Mouse (Mus musculus) testis, adult 2 months (tissue): ENCODE results near the gene Gm28539. TPM values are rescaled to one million over a fixed set of nuclear protein-coding genes. Genes with fewer than 3 reads are reported as not detected.

ENCODE experiments used
- H3K27ac ChIP-seq: fragments of 200-500 bp; 2 replicates; pipeline ENCODE4 v1.5.1; 2012; ENCODE audit warnings: low read depth, low read length; ENCODE audit not compliant: control insufficient read depth, insufficient read depth
- H3K27me3 ChIP-seq: fragments of 200-500 bp; 2 replicates; pipeline ENCODE4 v1.6.1; 2012; ENCODE audit warnings: mild to moderate bottlenecking, low read length, moderate library complexity; ENCODE audit not compliant: control insufficient read depth, insufficient read depth
- H3K36me3 ChIP-seq: fragments of 200-500 bp; 2 replicates; pipeline ENCODE4 v1.6.1; 2012; ENCODE audit warnings: mild to moderate bottlenecking, low read length; ENCODE audit not compliant: control insufficient read depth, insufficient read depth
- H3K4me1 ChIP-seq: fragments of 200-500 bp; 2 replicates; pipeline ENCODE4 v1.6.1; 2012; ENCODE audit warnings: low read length; ENCODE audit not compliant: control insufficient read depth, insufficient read depth
- H3K4me3 ChIP-seq: fragments of 200-500 bp; 2 replicates; pipeline ENCODE4 v1.5.1; 2012; ENCODE audit warnings: low read depth, mild to moderate bottlenecking, low read length, moderate library complexity, mixed read lengths; ENCODE audit not compliant: control insufficient read depth
- CTCF ChIP-seq: fragments of 200-500 bp; IDR thresholded peaks from 2 replicates; pipeline ENCODE4 v1.5.1; 2012; ENCODE audit warnings: low read depth, mild to moderate bottlenecking, inconsistent platforms, low read length, moderate library complexity; ENCODE audit not compliant: control insufficient read depth, insufficient read depth, insufficient replicate concordance
- POLR2A ChIP-seq: fragments of 200-500 bp; IDR thresholded peaks from 2 replicates; pipeline ENCODE4 v1.6.1; 2012; ENCODE audit warnings: low read depth, mild to moderate bottlenecking, inconsistent platforms, low read length, moderate library complexity; ENCODE audit not compliant: control insufficient read depth
- polyA plus RNA-seq: library from polyadenylated mRNA; depleted of rRNA; stranded (reverse); fragments of >200 nt; gene quantifications from 2 replicates; pipeline ENCODE4 v1.2.3, GENCODE M21; 2012

Gene Gm28539
- polyA plus RNA-seq, 1 experiment = not detected

DNA sequence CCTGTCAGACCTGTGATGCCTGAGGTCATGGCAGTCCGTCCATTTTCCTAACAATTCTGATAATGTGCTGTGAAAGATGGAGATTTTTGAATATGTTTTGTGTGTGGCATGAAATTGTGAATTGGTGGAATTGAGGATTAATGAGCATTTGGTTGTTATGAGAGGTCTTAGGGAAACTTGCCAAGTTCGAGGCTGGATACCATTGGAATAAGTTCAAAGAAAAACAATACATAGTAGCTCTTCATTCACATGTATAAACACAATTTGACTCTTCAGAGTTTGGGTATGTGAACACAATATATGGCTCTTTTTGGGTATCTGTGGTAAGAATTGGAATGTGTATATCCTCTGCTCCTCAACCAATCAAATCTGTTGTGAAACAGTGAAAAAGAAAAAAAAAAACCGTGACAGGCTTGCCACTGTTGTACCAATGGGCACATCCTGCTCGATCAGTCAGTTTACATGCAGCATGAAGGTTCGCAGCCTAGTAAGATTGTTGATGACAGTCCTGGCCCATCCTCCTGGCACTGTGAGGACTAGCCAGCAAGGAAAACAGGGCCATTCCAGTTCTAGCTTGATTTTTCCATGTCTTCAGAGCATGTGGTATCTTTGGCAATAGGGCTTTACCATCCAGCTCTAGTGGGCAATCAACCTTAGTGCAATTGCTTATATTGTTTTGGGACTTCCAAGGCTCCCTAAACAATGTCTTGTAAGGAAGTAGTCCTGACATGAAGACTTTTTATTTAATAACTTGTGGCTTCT lies 102.1 kb downstream of the Gm28539 start:
- Histone ChIP-seq H3K27me3 (no peaks in the 10 kb centered on the region), H3K27ac (no peak overlapping the region), H3K4me1 (no peaks in the 10 kb centered on the region), H3K36me3 (peaks cover 2% of the 10 kb centered on the region), H3K4me3 (no peak overlapping the region)
- no peak for TF ChIP-seq CTCF
- no peak for TF ChIP-seq POLR2A

DNA sequence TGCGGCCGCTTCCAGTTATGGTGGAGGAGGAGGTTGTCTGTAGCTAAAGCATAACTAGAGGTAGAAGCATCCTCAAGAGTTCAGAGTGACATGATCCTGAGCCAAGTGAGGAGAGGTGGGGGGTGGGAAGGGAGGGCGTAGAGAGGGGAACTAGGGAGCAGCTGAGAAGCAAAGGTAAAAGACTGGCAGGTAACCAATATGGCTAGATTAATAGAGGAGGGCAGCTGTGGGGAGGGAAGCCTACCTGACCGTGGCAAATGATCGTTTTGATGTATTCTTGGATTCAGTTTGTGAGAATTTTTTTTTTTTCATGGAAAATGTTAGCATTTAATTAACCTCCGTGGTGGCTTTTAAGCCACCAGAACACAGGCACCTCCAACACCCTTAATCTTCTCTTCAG lies 107.5 kb downstream of the Gm28539 start:
- H3K4me3 ChIP-seq = no peak overlapping the region
- H3K4me1 ChIP-seq = no peaks in the 10 kb centered on the region
- TF ChIP-seq POLR2A = no peak
- TF ChIP-seq CTCF = no peak
- H3K27me3 ChIP-seq = no peaks in the 10 kb centered on the region
- no peak overlapping the region for H3K27ac ChIP-seq
- H3K36me3 ChIP-seq = no peaks in the 10 kb centered on the region; the same call in 1 of the 2 replicates

DNA sequence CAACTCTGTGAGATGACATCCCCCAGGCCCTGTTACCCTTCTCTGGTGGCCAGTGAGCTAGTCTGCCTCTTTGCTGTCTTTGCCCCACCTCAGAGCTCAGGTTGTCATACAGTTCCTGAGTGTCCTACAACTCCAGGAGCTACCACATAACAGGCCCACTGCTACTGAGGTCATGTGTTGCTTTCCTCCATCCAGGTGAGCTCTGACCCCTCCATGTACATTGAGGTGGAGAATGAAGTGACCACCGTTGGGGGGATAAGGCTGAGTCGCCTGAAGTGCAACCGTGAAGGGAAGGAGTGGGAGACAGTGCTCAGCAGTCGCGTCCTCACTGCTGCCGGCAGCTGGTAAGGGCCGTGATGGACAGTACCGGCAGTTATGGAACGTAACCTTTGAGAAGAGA lies 112.6 kb downstream of the Gm28539 start:
- Histone ChIP-seq H3K36me3 (peaks cover under 1% of the 10 kb centered on the region), H3K4me1 (no peaks in the 10 kb centered on the region), H3K4me3 (no peak overlapping the region), H3K27me3 (no peaks in the 10 kb centered on the region), H3K27ac (no peak overlapping the region)
- TF ChIP-seq POLR2A = no peak
- TF ChIP-seq CTCF = no peak

- no peak overlapping the region for H3K27ac ChIP-seq
- H3K4me3 ChIP-seq = no peak overlapping the region
- peaks cover 3% of the 10 kb centered on the region for H3K36me3 ChIP-seq
- H3K4me1 ChIP-seq = no peaks in the 10 kb centered on the region
- no peak for TF ChIP-seq CTCF
- TF ChIP-seq POLR2A = no peak
- H3K27me3 ChIP-seq = no peaks in the 10 kb centered on the region
Observed at GRCm38 (mm10) chr16:18950351-18950750, 114.0 kb downstream of the Gm28539 start.

- no peaks in the 10 kb centered on the region for H3K27me3 ChIP-seq
- H3K4me1 ChIP-seq = no peaks in the 10 kb centered on the region
- H3K36me3 ChIP-seq = peaks cover 3% of the 10 kb centered on the region
- H3K4me3 ChIP-seq = no peak overlapping the region
- H3K27ac ChIP-seq = no peak overlapping the region
- TF ChIP-seq CTCF = no peak
- TF ChIP-seq POLR2A = no peak
Observed at GRCm38 (mm10) chr16:18952813-18953212, 116.4 kb downstream of the Gm28539 start.

- Histone ChIP-seq H3K36me3 (peaks cover 3% of the 10 kb centered on the region), H3K4me3 (no peak overlapping the region), H3K27me3 (no peaks in the 10 kb centered on the region), H3K27ac (no peak overlapping the region), H3K4me1 (no peaks in the 10 kb centered on the region)
- no peak for TF ChIP-seq CTCF
- TF ChIP-seq POLR2A = no peak
Observed at GRCm38 (mm10) chr16:18955070-18955469, 118.7 kb downstream of the Gm28539 start.

DNA sequence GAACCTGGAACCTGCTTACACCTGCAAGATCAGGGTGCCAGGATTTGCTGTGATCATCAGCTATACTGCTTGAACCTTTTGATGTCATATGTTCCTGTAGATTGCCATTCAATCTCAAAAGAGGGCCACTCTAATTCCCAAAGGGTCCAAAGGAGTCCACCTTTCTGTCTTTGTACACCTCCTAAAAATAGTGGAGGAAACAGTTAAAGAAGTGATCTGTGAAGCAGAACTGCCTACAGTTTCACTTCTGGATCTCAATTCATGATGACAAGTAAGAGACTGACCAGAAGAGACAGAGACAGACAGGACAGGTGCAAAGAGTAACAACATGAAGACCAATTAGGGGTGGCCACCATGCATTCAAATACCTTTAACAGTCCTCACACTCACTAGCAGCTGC lies 127.1 kb downstream of the Gm28539 start:
- no peaks in the 10 kb centered on the region; the same call in 1 of the 2 replicates for H3K36me3 ChIP-seq
- TF ChIP-seq CTCF (no peak), POLR2A (no peak)

GRCm38 (mm10) chr16:18969420-18970128 lies 133.2 kb downstream of the Gm28539 start:
- no peak for TF ChIP-seq POLR2A
- TF ChIP-seq CTCF = no peak
- Histone ChIP-seq H3K27me3 (no peaks in the 10 kb centered on the region), H3K4me3 (no peak overlapping the region), H3K36me3 (peaks cover 2% of the 10 kb centered on the region), H3K4me1 (no peaks in the 10 kb centered on the region), H3K27ac (no peak overlapping the region)

More for the DNA sequence above, 127.1 kb downstream of the Gm28539 start:
- Histone ChIP-seq H3K4me3 (no peak overlapping the region), H3K4me1 (no peaks in the 10 kb centered on the region), H3K27ac (no peak overlapping the region), H3K27me3 (no peaks in the 10 kb centered on the region)
